Mouse (Mus musculus): ENCODE measurements around the gene Pstk. TPM values are rescaled to one million over a fixed set of nuclear protein-coding genes. Genes with fewer than 3 reads are reported as not detected.
"Not testable (repeated sequence)": the region's sequence is repeated elsewhere in the genome, so short reads cannot be mapped to it uniquely, and the experiment has no call there.

Gene Pstk
- polyA plus RNA-seq, 1 experiment from 2014 or later = 69.0 TPM

GRCm38 (mm10) chr7:131364131-131364530 is 6.8 kb upstream of the Pstk start:
- WGBS = 90% methylated on average over 8 of the region's 8 CpGs
- no peak overlapping the region for H3K9ac ChIP-seq
- no peaks in the 10 kb centered on the region for H3K9me3 ChIP-seq (replicated peaks)
- no peak overlapping the region for H3K4me2 ChIP-seq (replicated peaks)
- ATAC-seq (ENCODE audit: insufficient number of reproducible peaks, low FRiP score, low TSS enrichment, low read depth) = no peak
- peaks cover 15% of the 10 kb centered on the region for H3K4me1 ChIP-seq
- no peak overlapping the region for H3K27ac ChIP-seq (replicated peaks)
- H3K36me3 ChIP-seq = peaks cover 2% of the 10 kb centered on the region; the same call in 1 of the 2 replicates
- H3K4me3 ChIP-seq (replicated peaks) = no peak overlapping the region
- no peaks in the 10 kb centered on the region for H3K27me3 ChIP-seq

GRCm38 (mm10) chr7:131371470-131371860 is 524 bp downstream of the Pstk start:
- Histone ChIP-seq H3K9ac (peak overlapping the region; percentile 87), H3K4me1 (peaks cover 8% of the 10 kb centered on the region), H3K4me3 (replicated peaks) (peak overlapping the region; percentile 82), H3K36me3 (0 out of 2 replicates have a peak, but pooled peaks cover 3% of the 10 kb centered on the region), H3K4me2 (replicated peaks) (peak overlapping the region; percentile 61), H3K27ac (replicated peaks) (peak overlapping the region; percentile 98), H3K9me3 (replicated peaks) (no peaks in the 10 kb centered on the region), H3K27me3 (no peaks in the 10 kb centered on the region)
- no peak for ATAC-seq (ENCODE audit: insufficient number of reproducible peaks, low FRiP score, low TSS enrichment, low read depth)
- WGBS = 9% methylated on average over 9 of the region's 9 CpGs

- Histone ChIP-seq H3K27ac (replicated peaks) (no peak overlapping the region), H3K9ac (peak overlapping the region; percentile 87)
- WGBS = 68% methylated on average over 9 of the region's 9 CpGs
These were observed 1.1 kb downstream of the Pstk start for GRCm38 (mm10) chr7:131371880-131372651.

GRCm38 (mm10) chr7:131391761-131392160 is 20.8 kb downstream of the Pstk start:
- not testable (repeated sequence) for H3K4me2 ChIP-seq (replicated peaks); H3K27me3 ChIP-seq; H3K4me1 ChIP-seq; ATAC-seq (ENCODE audit: insufficient number of reproducible peaks, low FRiP score, low TSS enrichment, low read depth); H3K4me3 ChIP-seq (replicated peaks); H3K9me3 ChIP-seq (replicated peaks); H3K27ac ChIP-seq (replicated peaks); H3K9ac ChIP-seq
- 87% methylated on average over 7 of the region's 7 CpGs for WGBS
- H3K36me3 ChIP-seq = peaks cover 32% of the 10 kb centered on the region

More at GRCm38 (mm10) chr7:131371880-131372651, 1.1 kb downstream of the Pstk start:
- Histone ChIP-seq H3K27me3 (no peaks in the 10 kb centered on the region), H3K9me3 (replicated peaks) (no peaks in the 10 kb centered on the region), H3K36me3 (0 out of 2 replicates have a peak, but pooled peaks cover 3% of the 10 kb centered on the region), H3K4me1 (peaks cover 8% of the 10 kb centered on the region), H3K4me3 (replicated peaks) (peak overlapping the region; percentile 82), H3K4me2 (replicated peaks) (peak overlapping the region; percentile 61)
- ATAC-seq (ENCODE audit: insufficient number of reproducible peaks, low FRiP score, low TSS enrichment, low read depth) = no peak

- H3K27me3 ChIP-seq = no peaks in the 10 kb centered on the region
- peak overlapping the region; percentile 98 for H3K4me3 ChIP-seq (replicated peaks)
- no peak overlapping the region for H3K27ac ChIP-seq (replicated peaks)
- H3K4me2 ChIP-seq (replicated peaks) = peak overlapping the region; percentile 61
- ATAC-seq (ENCODE audit: insufficient number of reproducible peaks, low FRiP score, low TSS enrichment, low read depth) = no peak
- peak overlapping the region; percentile 86 for H3K9ac ChIP-seq
- no peaks in the 10 kb centered on the region for H3K36me3 ChIP-seq
- WGBS = 4% methylated on average over 16 of the region's 16 CpGs
- H3K4me1 ChIP-seq = peaks cover 17% of the 10 kb centered on the region; the same call in 1 of the 2 replicates
- H3K9me3 ChIP-seq (replicated peaks) = no peaks in the 10 kb centered on the region
These were observed 38.5 kb downstream of the Pstk start for GRCm38 (mm10) chr7:131409321-131409987.

GRCm38 (mm10) chr7:131409988-131410385 is 39.0 kb downstream of the Pstk start:
- H3K4me3 ChIP-seq (replicated peaks) = peak overlapping the region; percentile 98
- no peaks in the 10 kb centered on the region for H3K27me3 ChIP-seq
- peak overlapping the region; percentile 86 for H3K9ac ChIP-seq
- under 1% methylated on average over 38 of the region's 38 CpGs for WGBS
- H3K9me3 ChIP-seq (replicated peaks) = no peaks in the 10 kb centered on the region
- peak overlapping the region; percentile 61 for H3K4me2 ChIP-seq (replicated peaks)
- H3K27ac ChIP-seq (replicated peaks) = peak overlapping the region; percentile 82
- peak; percentile 5 for ATAC-seq (ENCODE audit: insufficient number of reproducible peaks, low FRiP score, low TSS enrichment, low read depth)
- no peaks in the 10 kb centered on the region for H3K36me3 ChIP-seq
- H3K4me1 ChIP-seq = peaks cover 17% of the 10 kb centered on the region; the same call in 1 of the 2 replicates

GRCm38 (mm10) chr7:131410416-131411058 is 39.6 kb downstream of the Pstk start, which contains the start of the genes Ikzf5 and Acadsb:
Gene Ikzf5 (minus strand): TSS chr7:131410521.
Gene Acadsb (plus strand): TSS chr7:131410601.
- ATAC-seq (ENCODE audit: insufficient number of reproducible peaks, low FRiP score, low TSS enrichment, low read depth) = peak; percentile 100
- 0% methylated on average over 41 of the region's 42 CpGs for WGBS
- H3K27ac ChIP-seq (replicated peaks) = peak within 1 kb of the TSS; percentile 82
- peak within 1 kb of the TSS; percentile 61 for H3K4me2 ChIP-seq (replicated peaks)
- H3K9me3 ChIP-seq (replicated peaks) = no peaks in the 10 kb centered on the region
- no peaks in the 10 kb centered on the region for H3K36me3 ChIP-seq
- H3K27me3 ChIP-seq = no peaks in the 10 kb centered on the region
- peaks cover 17% of the 10 kb centered on the region; the same call in 1 of the 2 replicates for H3K4me1 ChIP-seq
- peak within 1 kb of the TSS; percentile 98 for H3K4me3 ChIP-seq (replicated peaks)
- peak within 1 kb of the TSS; percentile 86 for H3K9ac ChIP-seq

GRCm38 (mm10) chr7:131411221-131411940 is 40.4 kb downstream of the Pstk start:
- H3K4me2 ChIP-seq (replicated peaks) = peak overlapping the region; percentile 61
- no peaks in the 10 kb centered on the region for H3K9me3 ChIP-seq (replicated peaks)
- 36% methylated on average over 10 of the region's 10 CpGs for WGBS
- peak overlapping the region; percentile 86; the same call in 1 of the 2 replicates for H3K9ac ChIP-seq
- H3K27me3 ChIP-seq = no peaks in the 10 kb centered on the region
- H3K4me3 ChIP-seq (replicated peaks) = peak overlapping the region; percentile 98
- H3K27ac ChIP-seq (replicated peaks) = no peak overlapping the region
- H3K4me1 ChIP-seq = peaks cover 17% of the 10 kb centered on the region; the same call in 1 of the 2 replicates
- H3K36me3 ChIP-seq = no peaks in the 10 kb centered on the region
- ATAC-seq (ENCODE audit: insufficient number of reproducible peaks, low FRiP score, low TSS enrichment, low read depth) = no peak

GRCm38 (mm10) chr7:131411941-131412270 is 41.0 kb downstream of the Pstk start:
- H3K4me3 ChIP-seq (replicated peaks) = peak overlapping the region; percentile 98
- H3K27me3 ChIP-seq = no peaks in the 10 kb centered on the region
- no peak overlapping the region; the same call in 1 of the 2 replicates for H3K4me2 ChIP-seq (replicated peaks)
- H3K9me3 ChIP-seq (replicated peaks) = no peaks in the 10 kb centered on the region
- peaks cover 17% of the 10 kb centered on the region; the same call in 1 of the 2 replicates for H3K4me1 ChIP-seq
- no peak for ATAC-seq (ENCODE audit: insufficient number of reproducible peaks, low FRiP score, low TSS enrichment, low read depth)
- H3K27ac ChIP-seq (replicated peaks) = no peak overlapping the region
- no peak overlapping the region for H3K9ac ChIP-seq
- whole genome bisulfite sequencing = 59% methylated on average over 2 of the region's 2 CpGs
- H3K36me3 ChIP-seq = no peaks in the 10 kb centered on the region

GRCm38 (mm10) chr7:131416742-131417141 is 45.8 kb downstream of the Pstk start:
- H3K4me1 ChIP-seq; H3K27ac ChIP-seq (replicated peaks); H3K4me2 ChIP-seq (replicated peaks); ATAC-seq (ENCODE audit: insufficient number of reproducible peaks, low FRiP score, low TSS enrichment, low read depth); H3K9me3 ChIP-seq (replicated peaks); H3K36me3 ChIP-seq; H3K27me3 ChIP-seq; H3K4me3 ChIP-seq (replicated peaks); H3K9ac ChIP-seq: not testable (repeated sequence)
